Mouse (Mus musculus): ENCODE results near the gene Cers6. TPM values are rescaled to one million over a fixed set of nuclear protein-coding genes. Genes with fewer than 3 reads are reported as not detected.
A peak's percentile ranks its signal among the peaks of the same experiment; 100 is the strongest.

Cers6 gene
- total RNA-seq, 2 experiments from 2014 or later, result 92.2 to 97.2 TPM

DNA sequence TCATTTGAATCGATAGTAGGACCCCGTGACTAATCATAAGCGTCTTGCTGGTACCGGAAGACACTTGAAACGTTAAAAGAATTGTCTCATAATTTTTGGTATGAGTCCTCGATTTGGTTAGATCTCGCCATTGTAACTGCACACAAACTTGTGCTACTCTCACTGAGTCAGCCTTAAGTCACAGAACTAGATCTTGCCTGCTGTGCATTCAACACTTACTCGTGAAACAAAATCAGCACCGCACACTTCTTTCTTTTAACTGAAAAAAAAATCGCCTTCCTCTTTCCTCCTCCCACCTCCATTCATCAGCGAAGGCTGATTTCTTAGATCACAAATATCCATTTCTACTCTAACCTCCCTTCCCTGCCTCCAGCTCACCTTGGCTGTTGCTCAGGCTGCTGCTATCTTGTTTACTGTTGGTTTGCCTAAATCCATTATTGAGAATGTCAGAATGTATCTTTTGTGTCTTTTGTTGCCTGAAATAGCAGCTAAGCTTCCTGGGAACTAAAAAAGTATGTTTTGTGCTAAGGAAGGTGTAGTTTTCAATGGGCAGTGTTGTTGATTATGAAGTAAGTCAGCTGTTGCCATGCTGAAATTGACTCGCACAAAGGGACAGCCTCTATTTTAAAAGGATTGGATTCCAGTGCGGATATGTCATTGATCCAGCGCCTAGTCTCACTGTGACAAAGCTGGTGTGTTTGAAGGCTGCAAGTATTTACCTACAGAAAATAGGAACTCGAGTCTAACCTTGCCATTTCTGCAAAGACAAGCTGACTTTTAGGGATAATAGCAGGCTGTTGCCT is 1.4 kb downstream of the Cers6 start:
- Histone ChIP-seq H3K27ac (peak overlapping the region; percentile 97), H3K4me3 (peak overlapping the region; percentile 97)
- DNase-seq (ENCODE audit: low spot score in 2 of 2), result no peak
- TF ChIP-seq CTCF (conservative IDR thresholded peaks at IDR 0.05), result no peak

DNA sequence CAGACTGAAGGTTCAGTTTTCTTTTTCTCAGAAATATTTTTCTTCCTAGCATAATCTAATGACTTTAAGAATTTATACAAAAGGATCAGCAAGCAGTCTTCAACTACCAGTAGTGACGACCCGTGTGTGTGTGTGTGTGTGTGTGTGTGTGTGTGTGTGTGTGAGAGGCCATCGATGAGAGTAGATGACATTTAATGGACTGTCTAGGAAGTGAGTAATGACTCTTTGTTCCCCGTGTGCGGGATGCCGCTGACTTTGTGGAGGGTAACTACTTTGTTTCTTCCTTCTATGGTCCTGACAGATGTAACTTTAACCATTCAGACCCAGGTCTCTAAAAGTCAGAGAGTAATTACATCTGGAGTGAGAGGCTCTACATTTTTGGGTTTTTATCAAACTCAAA is 2.3 kb downstream of the Cers6 start:
- DNase-seq (ENCODE audit: low spot score in 2 of 2), result no peak
- H3K4me3 ChIP-seq, result peak overlapping the region; percentile 97
- no peak overlapping the region; the same call in 1 of the 2 replicates for H3K27ac ChIP-seq
- TF ChIP-seq CTCF (conservative IDR thresholded peaks at IDR 0.05), result no peak

DNA sequence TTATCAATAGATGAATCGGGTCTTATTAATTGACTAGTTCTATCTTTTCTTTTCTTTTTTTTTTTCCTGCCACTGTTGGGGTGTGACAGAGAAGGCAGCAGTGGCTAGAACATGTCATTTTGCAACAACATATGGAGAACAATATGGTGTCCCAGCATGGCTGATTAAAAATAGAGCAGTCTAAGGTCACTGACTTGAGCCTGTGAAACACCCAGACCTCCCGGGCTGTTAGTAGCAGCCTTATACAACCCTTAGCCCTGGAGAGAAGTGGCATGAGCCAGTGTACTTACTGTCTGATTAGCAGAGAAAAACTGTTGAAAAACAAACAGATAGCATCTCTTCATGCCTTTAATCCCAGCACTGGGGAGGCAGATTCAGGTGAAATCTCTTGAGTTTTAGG is 3.1 kb downstream of the Cers6 start:
- TF ChIP-seq CTCF (conservative IDR thresholded peaks at IDR 0.05), result no peak
- Histone ChIP-seq H3K4me3 (peak overlapping the region; percentile 97), H3K27ac (no peak overlapping the region)
- DNase-seq (ENCODE audit: low spot score in 2 of 2), result no peak

DNA sequence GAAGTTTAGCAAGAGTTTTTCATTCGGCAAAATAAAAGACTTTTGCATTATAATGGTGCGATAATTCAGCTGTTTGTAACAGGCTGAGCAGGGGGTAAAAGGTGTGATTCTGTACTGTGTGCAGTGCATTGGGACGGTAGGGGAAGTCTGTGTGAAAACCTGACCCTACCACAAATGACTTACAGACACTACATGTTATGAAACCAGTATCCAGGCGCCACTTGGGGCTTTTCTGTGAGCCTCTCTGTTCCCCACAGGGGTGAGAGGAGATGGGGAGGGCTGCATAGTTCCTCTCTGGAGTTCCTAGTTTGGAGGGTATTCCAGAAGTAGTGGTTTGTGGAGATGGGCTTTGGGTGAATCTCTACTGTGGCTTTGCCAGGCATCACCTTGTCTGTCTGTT is 5.9 kb downstream of the Cers6 start:
- no peak overlapping the region for H3K27ac ChIP-seq
- TF ChIP-seq CTCF (conservative IDR thresholded peaks at IDR 0.05), result no peak

DNA sequence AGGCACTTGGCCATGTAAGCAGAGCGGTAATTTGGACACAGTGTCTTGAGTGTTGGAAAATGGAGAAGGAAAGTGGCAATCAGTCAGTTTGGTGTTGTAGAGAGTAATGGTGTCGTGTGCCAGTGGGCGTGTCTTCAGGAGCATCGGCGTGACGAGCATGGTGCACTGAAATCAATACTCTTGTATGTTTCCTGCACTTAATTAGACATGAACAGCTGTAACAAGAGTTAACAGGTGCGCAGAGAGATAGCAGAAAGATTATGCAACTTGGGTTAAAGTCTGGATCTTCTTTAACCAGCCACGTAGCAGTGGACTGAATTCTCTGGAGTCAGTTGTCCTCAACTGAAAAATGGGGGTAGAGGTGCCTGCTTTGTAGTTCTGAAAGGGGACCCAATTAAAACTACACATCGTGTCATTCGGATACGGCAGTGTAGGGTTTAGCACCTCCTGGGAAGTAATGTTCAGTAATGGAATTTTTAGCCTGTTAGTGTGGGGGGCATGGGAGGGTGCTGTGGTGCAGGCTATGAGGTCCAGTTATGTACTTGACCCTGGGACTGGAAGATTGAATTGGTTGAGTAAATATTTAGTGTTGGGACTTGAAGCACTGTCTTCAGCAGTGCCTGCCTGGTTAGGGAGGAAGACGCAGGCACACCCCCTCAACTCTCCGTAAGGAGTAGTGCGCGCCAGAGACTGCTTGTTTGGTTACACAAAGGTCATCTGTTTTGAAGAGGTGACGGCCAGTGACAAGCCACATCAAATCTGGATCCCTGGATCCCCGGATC is 9.9 kb downstream of the Cers6 start:
- no peak overlapping the region for H3K4me3 ChIP-seq
- H3K27ac ChIP-seq, result no peak overlapping the region
- TF ChIP-seq CTCF (conservative IDR thresholded peaks at IDR 0.05), result no peak
- no peak for DNase-seq (ENCODE audit: low spot score in 2 of 2)

More for the DNA sequence above, 5.9 kb downstream of the Cers6 start:
- no peak overlapping the region for H3K4me3 ChIP-seq
- no peak for DNase-seq (ENCODE audit: low spot score in 2 of 2)

DNA sequence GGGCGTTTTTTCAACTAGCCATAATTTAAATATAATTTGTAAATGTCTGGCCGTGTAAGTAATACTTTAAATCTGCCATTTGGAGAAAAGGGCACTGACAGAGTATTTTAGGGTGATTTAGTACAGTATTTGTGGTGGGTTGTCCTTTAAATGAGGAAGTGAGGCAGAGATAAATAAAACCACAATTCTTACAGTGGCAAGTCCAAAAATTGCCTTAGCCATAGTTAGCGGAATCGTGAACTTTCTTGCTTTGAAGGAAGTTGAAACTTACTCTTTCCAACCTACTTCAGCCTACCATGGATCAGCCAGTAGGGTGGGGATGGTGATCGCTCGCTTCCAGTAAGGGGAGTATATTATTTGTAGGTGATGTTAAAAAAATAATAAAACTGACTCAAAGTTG is 11.8 kb downstream of the Cers6 start:
- no peak overlapping the region for H3K27ac ChIP-seq
- no peak for TF ChIP-seq CTCF (conservative IDR thresholded peaks at IDR 0.05)
- DNase-seq (ENCODE audit: low spot score in 2 of 2), result no peak
- no peak overlapping the region for H3K4me3 ChIP-seq

DNA sequence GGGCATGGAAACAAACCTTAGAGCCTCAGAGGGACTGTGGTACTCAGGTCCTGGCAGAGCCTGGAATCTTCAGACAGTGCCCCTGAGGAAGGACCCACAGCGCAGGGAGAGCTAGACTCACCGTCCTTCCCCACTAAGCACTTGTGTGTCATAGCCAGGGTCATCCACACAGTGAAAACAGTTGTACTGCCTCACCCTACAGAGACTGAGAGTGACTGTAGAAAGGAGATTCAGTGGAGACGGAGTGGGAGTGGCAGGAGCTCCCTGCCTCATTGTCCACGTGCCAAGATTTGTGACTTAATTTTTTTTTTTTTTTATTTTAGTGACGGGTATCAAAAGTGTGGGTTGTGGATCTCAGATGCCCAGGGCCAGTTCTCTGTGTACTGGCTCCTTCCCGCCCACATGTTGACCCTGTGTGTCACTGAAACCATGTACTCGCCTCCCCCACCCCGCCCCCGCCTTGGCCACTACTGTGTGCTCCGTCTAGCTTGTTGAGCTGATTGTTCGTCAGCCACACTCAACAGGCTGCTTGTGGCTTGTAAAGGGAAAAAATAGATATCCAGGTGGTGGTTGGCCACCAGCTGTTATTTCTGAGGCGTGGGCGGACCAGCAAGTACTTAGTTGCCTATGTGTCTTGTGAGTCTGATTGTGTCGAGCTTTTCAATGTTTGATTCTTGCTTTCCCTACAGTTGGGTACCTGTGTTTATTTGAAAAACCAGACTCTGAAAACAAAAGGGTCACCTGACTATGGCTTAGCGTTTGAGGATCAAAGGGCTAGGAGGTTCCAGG is 12.6 kb downstream of the Cers6 start:
- no peak for TF ChIP-seq CTCF (conservative IDR thresholded peaks at IDR 0.05)
- H3K27ac ChIP-seq, result no peak overlapping the region
- DNase-seq (ENCODE audit: low spot score in 2 of 2), result peak in 1 of 2 experiments; percentile 32

DNA sequence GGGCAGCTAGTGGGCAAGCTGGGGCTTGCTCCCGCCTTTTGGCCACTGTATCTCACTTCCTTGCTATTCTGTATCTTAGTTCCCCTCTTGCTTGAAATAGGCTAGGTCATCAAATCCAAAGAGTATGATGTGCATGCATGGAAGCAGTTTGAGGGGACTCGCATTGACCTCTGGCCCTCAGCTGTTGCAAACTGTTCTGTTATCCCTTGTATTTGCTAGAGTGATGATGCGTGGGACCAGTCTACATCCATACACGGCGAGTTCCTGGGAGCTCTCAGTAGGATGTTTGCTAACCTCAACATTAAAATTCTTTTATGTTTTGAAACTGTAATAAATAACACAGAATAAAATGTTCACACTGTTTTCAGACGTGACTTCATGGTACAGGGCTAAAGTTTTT is 13.3 kb downstream of the Cers6 start:
- Histone ChIP-seq H3K4me3 (no peak overlapping the region), H3K27ac (no peak overlapping the region)
- TF ChIP-seq CTCF (conservative IDR thresholded peaks at IDR 0.05), result no peak
- DNase-seq (ENCODE audit: low spot score in 2 of 2), result no peak

More for the DNA sequence above, 12.6 kb downstream of the Cers6 start:
- H3K4me3 ChIP-seq, result no peak overlapping the region

DNA sequence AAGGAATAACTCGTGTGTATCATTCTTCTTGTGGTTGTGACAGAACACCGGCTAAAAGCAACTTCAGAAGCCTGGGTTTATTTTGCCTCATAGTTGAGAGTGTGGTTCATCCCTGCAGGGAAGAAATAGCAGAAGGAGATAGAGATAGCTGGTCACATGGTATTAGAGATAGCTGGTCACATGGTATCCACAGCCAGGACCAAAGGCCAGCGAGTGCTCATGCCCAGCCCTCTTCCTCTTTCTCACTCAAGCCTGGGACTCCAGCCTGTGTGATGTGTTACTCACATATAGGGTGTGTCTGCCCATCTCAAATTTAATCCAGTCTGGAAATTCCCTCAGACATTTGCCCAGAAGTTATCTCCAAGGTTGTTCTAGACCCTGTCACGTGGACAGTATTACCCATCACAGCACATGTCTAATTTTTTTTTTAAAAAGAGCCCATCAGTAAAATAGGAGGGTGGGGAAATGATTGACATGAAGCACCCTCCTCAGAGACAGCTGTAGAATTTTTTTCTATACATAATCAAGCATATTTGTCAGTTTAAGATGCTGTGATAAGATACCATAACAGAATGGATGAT is 17.9 kb downstream of the Cers6 start:
- DNase-seq (ENCODE audit: low spot score in 2 of 2), result no peak
- H3K27ac ChIP-seq, result no peak overlapping the region
- no peak for TF ChIP-seq CTCF (conservative IDR thresholded peaks at IDR 0.05)

DNA sequence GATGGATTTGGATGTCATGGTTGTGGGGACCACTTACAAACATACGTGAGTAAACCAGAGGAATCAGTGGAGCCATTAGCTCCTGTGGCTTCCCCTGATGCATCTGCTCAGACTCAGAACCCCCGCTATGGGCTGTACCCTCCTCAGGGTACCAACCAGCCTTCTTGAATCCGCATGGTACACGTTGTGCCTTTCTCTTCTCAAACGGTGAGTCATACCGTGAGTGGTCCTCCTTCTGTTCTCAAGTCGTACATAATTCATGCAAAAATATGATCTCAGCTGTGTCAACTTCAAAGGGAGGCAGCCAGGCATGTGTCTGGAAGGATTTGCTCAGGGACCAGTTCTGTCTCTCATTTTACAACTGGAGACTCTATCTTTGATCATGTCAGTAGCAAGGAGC is 23.3 kb downstream of the Cers6 start:
- DNase-seq (ENCODE audit: low spot score in 2 of 2), result peak in 1 of 2 experiments; percentile 72

More for the DNA sequence above, 17.9 kb downstream of the Cers6 start:
- H3K4me3 ChIP-seq, result no peak overlapping the region

DNA sequence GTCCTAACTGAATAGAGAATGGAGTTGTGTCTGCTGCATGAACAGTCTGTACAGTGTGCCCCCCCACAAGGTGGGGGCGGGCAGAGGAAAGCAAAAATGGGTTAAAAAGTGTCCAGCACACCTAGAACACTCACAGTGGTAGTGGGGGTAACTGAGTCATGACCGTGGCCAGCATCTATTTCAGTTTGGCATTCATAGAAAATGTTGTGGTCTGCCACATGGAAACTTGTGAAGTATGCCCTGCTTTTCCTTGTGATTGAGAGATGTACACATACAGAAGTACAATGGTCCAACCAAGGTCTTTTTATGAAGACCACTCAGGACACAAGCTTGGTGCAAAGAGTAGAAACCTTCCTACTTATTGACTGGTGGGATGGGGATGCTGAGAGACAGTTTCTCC is 24.0 kb downstream of the Cers6 start:
- no peak for TF ChIP-seq CTCF (conservative IDR thresholded peaks at IDR 0.05)
- H3K4me3 ChIP-seq, result no peak overlapping the region
- H3K27ac ChIP-seq, result peak overlapping the region; percentile 52; the same call in 1 of the 2 replicates
- no peak for DNase-seq (ENCODE audit: low spot score in 2 of 2)

More for the DNA sequence above, 23.3 kb downstream of the Cers6 start:
- Histone ChIP-seq H3K4me3 (no peak overlapping the region), H3K27ac (peak overlapping the region; percentile 52)
- TF ChIP-seq CTCF (conservative IDR thresholded peaks at IDR 0.05), result no peak

DNA sequence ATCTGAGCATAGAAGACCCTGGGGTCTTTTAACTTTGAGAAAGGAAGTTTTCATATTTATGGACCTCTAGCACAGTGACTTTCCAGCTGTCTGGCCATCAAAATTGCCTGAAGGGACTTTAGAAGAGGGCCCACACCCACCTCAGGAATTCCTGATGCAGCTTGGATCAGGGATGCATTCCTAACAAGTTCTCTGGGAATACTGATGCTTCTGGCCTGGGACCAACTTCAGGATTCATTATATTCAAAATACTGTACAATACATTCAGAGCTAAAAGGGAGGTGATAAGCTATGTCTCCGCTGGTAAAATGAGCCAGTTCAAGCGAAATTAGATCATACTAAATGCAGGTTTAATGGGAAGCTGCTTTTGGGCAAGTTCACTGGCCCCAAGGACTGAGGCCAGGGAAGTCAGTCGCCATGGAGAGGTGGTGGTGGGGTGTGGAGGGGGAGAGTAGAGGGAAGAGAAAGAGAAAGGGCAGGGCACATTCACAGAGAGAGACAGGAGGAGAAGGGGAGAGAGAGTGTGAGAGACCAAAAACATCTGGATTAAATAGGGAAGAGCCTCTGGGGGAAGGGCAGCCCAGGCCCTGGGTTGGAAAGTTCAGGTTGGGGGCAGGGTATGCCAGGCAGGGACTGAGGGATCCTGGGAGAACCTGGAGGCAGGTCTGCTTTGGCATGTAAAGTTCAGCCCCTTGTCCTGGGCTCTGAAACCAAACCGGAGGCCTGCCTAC is 24.7 kb downstream of the Cers6 start:
- TF ChIP-seq CTCF (conservative IDR thresholded peaks at IDR 0.05), result no peak
- no peak for DNase-seq (ENCODE audit: low spot score in 2 of 2)
- Histone ChIP-seq H3K27ac (peak overlapping the region; percentile 18; the same call in 1 of the 2 replicates), H3K4me3 (no peak overlapping the region)

Measured in layer of hippocampus, adult 2 months (tissue).